Mouse (Mus musculus) CH12.LX (cell line): ENCODE data around the gene Zfp691.

ENCODE experiments used
- BHLHE40 ChIP-seq: IDR thresholded peaks from 2 replicates; pipeline ENCODE4 v1.6.1; 2011; ENCODE audit warnings: mild to moderate bottlenecking, low read depth, low read length, improper control_type of control experiment
- CTCF ChIP-seq, 2 experiments: IDR thresholded peaks in 1 of 2; conservative IDR thresholded peaks in 1 of 2; 2 replicates each; pipeline ENCODE4 v1.5.1; 2011 to 2012; ENCODE audit warnings: low read depth in 2 of 2, low read length in 2 of 2, improper control_type of control experiment in 1 of 2, inconsistent platforms in 1 of 2, mild to moderate bottlenecking in 1 of 2, moderate library complexity in 1 of 2
- E2F4 ChIP-seq: IDR thresholded peaks from 2 replicates; pipeline ENCODE4 v1.6.1; 2011; ENCODE audit warnings: low read depth, low read length, improper control_type of control experiment; ENCODE audit not compliant: insufficient replicate concordance
- ELF1 ChIP-seq: IDR thresholded peaks from 2 replicates; pipeline ENCODE4 v1.6.1; 2014; ENCODE audit warnings: low read depth, mild to moderate bottlenecking, inconsistent platforms, low read length, improper control_type of control experiment
- EP300 ChIP-seq: IDR thresholded peaks from 2 replicates; pipeline ENCODE4 v1.6.1; 2011; ENCODE audit warnings: low read length, improper control_type of control experiment
- HCFC1 ChIP-seq: IDR thresholded peaks from 2 replicates; pipeline ENCODE4 v1.6.1; 2012; ENCODE audit warnings: low read depth, mild to moderate bottlenecking, inconsistent platforms, low read length, improper control_type of control experiment
- JUND ChIP-seq: conservative IDR thresholded peaks from 2 replicates; pipeline ENCODE4 v1.6.1; 2011; ENCODE audit warnings: low read depth, low read length, improper control_type of control experiment
- NELFE ChIP-seq: IDR thresholded peaks from 2 replicates; pipeline ENCODE4 v1.6.1; 2011; ENCODE audit warnings: low read depth, low read length, improper control_type of control experiment
- POLR2A ChIP-seq: IDR thresholded peaks from 2 replicates; pipeline ENCODE4 v1.6.1; 2011; ENCODE audit warnings: low read depth, mild to moderate bottlenecking, improper control_type of control experiment, low read length
- RAD21 ChIP-seq: IDR thresholded peaks from 2 replicates; pipeline ENCODE4 v1.6.1; 2011; ENCODE audit warnings: low read depth, mild to moderate bottlenecking, low read length, improper control_type of control experiment, moderate library complexity
- RCOR1 ChIP-seq: conservative IDR thresholded peaks from 2 replicates; pipeline ENCODE4 v1.6.1; 2012; ENCODE audit warnings: low read depth, mild to moderate bottlenecking, inconsistent platforms, low read length, improper control_type of control experiment
- TBP ChIP-seq: conservative IDR thresholded peaks from 2 replicates; pipeline ENCODE4 v1.6.1; 2011; ENCODE audit warnings: low read depth, low read length, improper control_type of control experiment
- USF2 ChIP-seq: conservative IDR thresholded peaks from 2 replicates; pipeline ENCODE4 v1.6.1; 2011; ENCODE audit warnings: low read depth, low read length, improper control_type of control experiment
- ZNF384 ChIP-seq: IDR thresholded peaks from 2 replicates; pipeline ENCODE4 v1.6.1; 2012; ENCODE audit warnings: low read depth, low read length, improper control_type of control experiment, inconsistent platforms

DNA sequence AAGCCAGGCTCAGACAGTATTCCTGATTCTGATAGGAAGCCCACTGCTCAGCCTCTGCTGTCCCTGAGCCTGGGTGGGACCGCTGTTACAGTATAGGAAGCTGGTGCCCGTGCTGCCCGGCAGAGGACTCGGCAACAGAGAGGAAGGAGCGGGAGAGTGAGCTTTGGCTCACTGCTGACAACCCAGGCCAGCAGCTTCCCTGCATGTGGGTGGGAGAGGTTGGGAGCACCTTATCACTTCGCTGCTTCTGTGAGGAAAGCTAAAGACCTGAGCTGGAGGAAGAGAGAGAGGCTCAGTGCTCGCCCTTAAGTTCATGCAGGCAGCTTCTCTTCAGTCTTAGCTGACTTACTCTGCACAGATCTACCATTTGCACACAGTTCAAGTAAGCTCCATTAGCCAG, 45.4 kb downstream of the Zfp691 start:
- TF ChIP-seq JUND, result no peak
- TF ChIP-seq POLR2A, result no peak
- no peak for TF ChIP-seq E2F4
- no peak for TF ChIP-seq RCOR1
- no peak for TF ChIP-seq NELFE
- TF ChIP-seq HCFC1, result no peak
- no peak for TF ChIP-seq USF2
- no peak for TF ChIP-seq RAD21
- no peak for TF ChIP-seq EP300
- no peak for TF ChIP-seq CTCF (conservative IDR thresholded peaks at IDR 0.05 in 1 of 2, IDR thresholded peaks at IDR 0.05 in 1 of 2; ENCODE audit: low read depth in 2 of 2, low read length in 2 of 2)
- no peak for TF ChIP-seq ELF1
- no peak for TF ChIP-seq ZNF384
- no peak for TF ChIP-seq BHLHE40
- TF ChIP-seq TBP, result no peak
